In the genomic region with DNA sequence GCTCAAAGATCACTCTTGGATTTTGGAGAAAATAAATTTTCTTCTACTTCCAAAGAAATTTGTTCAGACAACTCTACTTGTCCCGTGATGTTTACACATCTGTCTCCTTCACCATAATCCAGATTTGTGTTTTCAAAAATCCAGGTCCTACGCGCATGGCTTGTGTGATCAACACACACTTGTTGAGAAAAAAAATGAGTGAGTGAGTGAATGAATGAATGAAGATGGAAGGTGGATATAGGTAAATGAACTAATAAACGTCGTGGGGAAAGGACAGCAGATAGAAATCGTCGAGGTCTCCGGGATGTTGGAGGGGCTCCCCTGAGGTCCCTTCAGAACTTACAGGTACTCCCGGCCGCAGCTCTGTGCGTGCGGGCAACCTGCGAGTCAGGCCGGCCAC, we compare ENCODE assay signal across 8 mouse cellular contexts. TPM values are rescaled to one million over a fixed set of nuclear protein-coding genes. Genes with fewer than 3 reads are reported as not detected.
A peak's percentile ranks its signal among the peaks of the same experiment; 100 is the strongest.
DNase-seq lines count a peak whose midpoint lies in the region; ATAC-seq and TF ChIP-seq lines count a peak whose summit lies in the region.

No protein-coding gene starts in this region.

- H3K27me3 ChIP-seq in erythroblast, embryonic 14.5 days (ENCODE audit: control insufficient read depth), result no peaks in the 10 kb centered on the region
- H3K27me3 ChIP-seq in testis, adult 2 months (ENCODE audit: control insufficient read depth, insufficient read depth, low read length), result no peaks in the 10 kb centered on the region
- H3K27me3 ChIP-seq in liver, embryonic 13.5 days, result no peaks in the 10 kb centered on the region

- peaks cover 69% of the 10 kb centered on the region for H3K4me1 ChIP-seq in erythroblast, embryonic 14.5 days (ENCODE audit: control insufficient read depth)
- H3K4me1 ChIP-seq in testis, adult 2 months (ENCODE audit: control insufficient read depth, insufficient read depth, low read length), result peaks cover 7% of the 10 kb centered on the region
- peaks cover 73% of the 10 kb centered on the region for H3K4me1 ChIP-seq in liver, embryonic 13.5 days (replicated peaks)

- H3K36me3 ChIP-seq in erythroblast, embryonic 14.5 days (ENCODE audit: control insufficient read depth), result peaks cover 42% of the 10 kb centered on the region
- H3K36me3 ChIP-seq in testis, adult 2 months (ENCODE audit: control insufficient read depth, insufficient read depth, low read length), result no peaks in the 10 kb centered on the region
- H3K36me3 ChIP-seq in liver, embryonic 13.5 days, result peaks cover 39% of the 10 kb centered on the region

- DNase-seq in testis, postnatal 10 days (ENCODE audit: low spot score), result no peak
- no peak for DNase-seq in liver, embryonic 13.5 days
- no peak for DNase-seq in c-Kit-positive CD71-positive TER-119-positive erythroid progenitor cells, embryonic 14.5 days (ENCODE audit: low spot score)
- DNase-seq in frontal cortex, postnatal 25 days (ENCODE audit: low spot score in 2 of 2), result no peak
- DNase-seq in gastrocnemius, postnatal 36 days, result no peak

- intact Hi-C loops in gastrocnemius, postnatal 36 days (cut with DNase I), result no loop called here

- H3K9me3 ChIP-seq in erythroblast, embryonic 14.5 days (ENCODE audit: control insufficient read depth, low read length), result no peaks in the 10 kb centered on the region
- no peaks in the 10 kb centered on the region for H3K9me3 ChIP-seq in liver, embryonic 13.5 days (replicated peaks)

- under 1% methylated on average over 14 of the region's 14 CpGs for WGBS in liver, embryonic 13.5 days (ENCODE audit: insufficient replicate concordance)

- H3K4me2 ChIP-seq in liver, embryonic 13.5 days, result peak overlapping the region; percentile 91

- peak overlapping the region; percentile 89 for H3K27ac ChIP-seq in testis, adult 2 months (ENCODE audit: control insufficient read depth, insufficient read depth, low read depth, low read length)
- peak overlapping the region; percentile 88 for H3K27ac ChIP-seq in liver, embryonic 13.5 days

- H3K9ac ChIP-seq in liver, embryonic 13.5 days, result peak overlapping the region; percentile 87

- no peak for ATAC-seq in erythroblast, adult 5-6 weeks (replicated peaks; ENCODE audit: low FRiP score, poor library complexity, severe bottlenecking)
- ATAC-seq in liver, embryonic 13.5 days (ENCODE audit: low read depth), result 0 out of 2 replicates have a peak, but pooled peaks have one; percentile 16

- TF ChIP-seq CTCF in testis, adult 2 months (IDR thresholded peaks at IDR 0.05; ENCODE audit: control insufficient read depth, insufficient read depth, insufficient replicate concordance, low read depth, low read length), result no peak

- no peak for TF ChIP-seq POLR2A in testis, adult 2 months (IDR thresholded peaks at IDR 0.05; ENCODE audit: control insufficient read depth, low read depth, low read length)

- H3K4me3 ChIP-seq in erythroblast, embryonic 14.5 days (replicated peaks), result peak overlapping the region; percentile 100
- peak overlapping the region; percentile 97 for H3K4me3 ChIP-seq in testis, adult 2 months (ENCODE audit: control insufficient read depth, low read depth, low read length)
- H3K4me3 ChIP-seq in liver, embryonic 13.5 days (replicated peaks), result peak overlapping the region; percentile 82

RNA-seq across cellular contexts. Expression of gene Ppil1, which starts 0.6 kb away (rescaled TPM):
- polyA plus RNA-seq in erythroblast, embryonic 14.5 days (2012), result 5.0 and 5.3 TPM in 2 replicates
- 13.4 and 20.2 TPM in 2 replicates for total RNA-seq in erythroblast, adult 5-6 weeks (2015; ENCODE audit: low replicate concordance)
- total RNA-seq in erythroblast, adult 5-6 weeks (2017; ENCODE audit: low replicate concordance), result 17.4 and 31.6 TPM in 2 replicates
- 12.2 and 13.1 TPM in 2 replicates for polyA plus RNA-seq in testis, adult 2 months (2012; rRNA removed)
- polyA plus RNA-seq in liver, embryonic 13.5 days (2015; fragmentation: Nextera tagmentation; extraction: Ambion mirVana), result 117 and 120 TPM in 2 replicates
- total RNA-seq in gastrocnemius, postnatal 36 days (2021), result 1 to 10 TPM; 5.9 to 6.0 TPM

RNA-seq across cellular contexts. Expression of gene BC004004, which starts 5.2 kb away (rescaled TPM):
- polyA plus RNA-seq in erythroblast, embryonic 14.5 days (2012), result 0.99 and 2.0 TPM in 2 replicates
- 19.4 and 31.1 TPM in 2 replicates for total RNA-seq in erythroblast, adult 5-6 weeks (2015; ENCODE audit: low replicate concordance)
- 38.9 and 41.0 TPM in 2 replicates for total RNA-seq in erythroblast, adult 5-6 weeks (2017; ENCODE audit: low replicate concordance)
- 42.0 and 42.5 TPM in 2 replicates for polyA plus RNA-seq in testis, adult 2 months (2012; rRNA removed)
- 54.2 and 55.3 TPM in 2 replicates for polyA plus RNA-seq in liver, embryonic 13.5 days (2015; fragmentation: Nextera tagmentation; extraction: Ambion mirVana)
- 100 to 1,000 TPM; 104 to 106 TPM for total RNA-seq in gastrocnemius, postnatal 36 days (2021)

RNA-seq across cellular contexts. Expression of gene Cpne5, which starts 25.4 kb away (rescaled TPM):
- 0.03 and 0.30 TPM in 2 replicates for polyA plus RNA-seq in erythroblast, embryonic 14.5 days (2012)
- not detected in 2 replicates for total RNA-seq in erythroblast, adult 5-6 weeks (2015; ENCODE audit: low replicate concordance)
- total RNA-seq in erythroblast, adult 5-6 weeks (2017; ENCODE audit: low replicate concordance), result 0.26 and 0.70 TPM in 2 replicates
- 49.1 and 62.1 TPM in 2 replicates for polyA plus RNA-seq in testis, adult 2 months (2012; rRNA removed)
- 0.27 and 0.34 TPM in 2 replicates for polyA plus RNA-seq in liver, embryonic 13.5 days (2015; fragmentation: Nextera tagmentation; extraction: Ambion mirVana)
- not detected for total RNA-seq in gastrocnemius, postnatal 36 days (2021)

RNA-seq across cellular contexts. Expression of gene Pi16, which starts 54.1 kb away (rescaled TPM):
- 0.03 TPM in 1 of 2 replicates, not detected in the other for polyA plus RNA-seq in erythroblast, embryonic 14.5 days (2012)
- 4.0 and 5.6 TPM in 2 replicates for total RNA-seq in erythroblast, adult 5-6 weeks (2015; ENCODE audit: low replicate concordance)
- 5.4 and 9.5 TPM in 2 replicates for total RNA-seq in erythroblast, adult 5-6 weeks (2017; ENCODE audit: low replicate concordance)
- 4.3 and 5.9 TPM in 2 replicates for polyA plus RNA-seq in testis, adult 2 months (2012; rRNA removed)
- polyA plus RNA-seq in liver, embryonic 13.5 days (2015; fragmentation: Nextera tagmentation; extraction: Ambion mirVana), result 0.30 and 0.32 TPM in 2 replicates
- 10 to 100 TPM; 16.1 to 29.8 TPM for total RNA-seq in gastrocnemius, postnatal 36 days (2021)

Comparison
In these comparisons a context has a peak if more than half of its experiments do, and no peak if none do; other contexts are left out.
1. RNA of gene BC004004, which starts 5.2 kb away (polyA plus RNA-seq): 54.2 to 55.3 TPM in liver, embryonic 13.5 days and 42.0 to 42.5 TPM in testis, adult 2 months; 0.99 to 2.0 TPM in erythroblast, embryonic 14.5 days; every median in the first group is over 10 times any median in the second.
2. RNA of gene Cpne5, which starts 25.4 kb away (polyA plus RNA-seq): 49.1 to 62.1 TPM in testis, adult 2 months; 0.27 to 0.34 TPM in liver, embryonic 13.5 days and 0.03 to 0.30 TPM in erythroblast, embryonic 14.5 days; every median in the first group is over 10 times any median in the second.
3. Peak in every context shown above with its lines, with median percentiles within 50 percentile points of each other: H3K4me3 ChIP-seq.